Mouse (Mus musculus): Measurements from ENCODE around the gene Hip1r. TPM values are rescaled to one million over a fixed set of nuclear protein-coding genes. Genes with fewer than 3 reads are reported as not detected.
"Not testable (repeated sequence)": the region's sequence is repeated elsewhere in the genome, so short reads cannot be mapped to it uniquely, and the experiment has no call there.

Hip1r gene
- total RNA-seq, 2 experiments from 2014 or later = 7.2 to 11.1 TPM

- intact Hi-C loops (cut with DNase I; ENCODE audit: low total_unique reads) = loop anchor here (5.0 kb wide), 1 partner anchor 37 kb away; no protein-coding TSS in a partner anchor
- DNase-seq = no peak
These were observed 76.0 kb downstream of the Hip1r start for GRCm38 (mm10) chr5:124049249-124050045.

DNA sequence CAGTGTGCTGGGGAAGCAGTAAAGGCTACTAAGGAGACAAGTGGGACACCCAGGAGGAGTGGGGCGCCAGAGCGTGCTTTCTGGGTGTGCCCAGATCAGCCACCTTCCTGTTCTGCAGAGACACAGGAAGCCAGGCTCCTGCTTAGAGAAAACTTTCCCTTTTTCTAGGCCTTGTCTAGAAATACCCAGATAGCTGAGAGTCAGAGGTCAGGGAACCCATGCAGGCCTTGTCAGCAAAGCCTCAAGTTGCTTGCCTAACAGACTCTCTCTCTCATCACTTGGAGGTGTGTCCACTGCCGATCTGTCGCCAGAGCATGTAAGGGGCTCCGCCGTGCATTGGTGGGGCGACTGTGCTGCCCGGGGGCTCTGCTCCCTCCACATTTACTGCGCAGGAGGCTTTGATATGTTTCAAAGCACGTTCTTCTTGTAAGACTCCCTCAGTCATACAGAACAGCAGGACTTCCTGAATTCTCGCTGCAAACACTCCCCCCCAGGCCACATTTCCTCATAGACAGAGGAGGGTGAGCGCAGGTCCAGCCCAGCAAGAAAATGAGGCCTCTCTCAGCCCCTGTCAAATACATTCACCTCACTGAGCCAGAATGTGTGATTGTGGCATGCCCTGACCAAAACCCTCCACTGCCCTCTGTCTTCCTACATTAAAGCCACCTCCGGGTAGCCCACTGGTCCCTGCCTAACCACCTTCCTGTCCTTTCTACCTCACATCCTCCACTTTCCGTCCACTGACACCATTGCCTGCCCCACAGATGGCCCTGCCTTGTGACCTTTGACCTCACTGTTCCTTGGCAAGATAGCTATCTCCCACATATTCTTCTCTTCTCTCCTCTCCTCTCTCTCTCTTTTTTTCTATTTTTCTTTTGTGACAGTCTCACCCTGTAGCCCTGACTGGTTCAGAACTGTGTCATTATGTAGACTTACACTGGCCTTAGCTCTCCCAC lies 76.9 kb downstream of the Hip1r start:
- intact Hi-C loops (cut with DNase I; ENCODE audit: low total_unique reads) = no loop called here
- DNase-seq = no peak

DNA sequence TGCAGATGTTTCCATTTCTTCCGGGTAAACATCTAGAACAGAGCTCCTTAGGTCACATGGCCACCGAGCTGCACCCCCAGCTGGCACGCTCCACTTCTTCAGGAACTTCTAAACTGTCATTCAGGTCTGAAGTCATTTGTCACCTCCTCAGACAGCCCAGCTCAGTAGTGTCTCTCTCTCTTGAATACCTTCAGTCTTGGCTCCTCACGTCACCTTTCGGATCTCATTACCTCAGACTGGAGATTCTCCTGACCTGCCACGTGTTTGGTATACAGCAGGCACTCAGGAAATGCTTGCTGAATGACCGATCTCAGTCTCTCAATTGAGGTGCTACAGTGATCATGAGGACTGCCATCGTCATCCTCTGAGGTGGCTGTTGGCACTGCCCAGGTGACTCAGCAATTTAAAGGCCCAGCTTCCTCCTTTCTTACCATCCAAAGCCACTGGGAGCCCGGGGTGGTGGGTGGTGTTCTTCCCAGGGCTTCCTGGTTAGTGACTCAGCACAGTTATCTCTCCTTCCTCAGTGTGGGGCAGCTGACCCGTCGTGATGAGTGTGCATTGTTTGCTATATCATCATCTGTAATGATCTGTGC lies 78.6 kb downstream of the Hip1r start:
- intact Hi-C loops (cut with DNase I; ENCODE audit: low total_unique reads) = no loop called here
- DNase-seq = no peak

DNA sequence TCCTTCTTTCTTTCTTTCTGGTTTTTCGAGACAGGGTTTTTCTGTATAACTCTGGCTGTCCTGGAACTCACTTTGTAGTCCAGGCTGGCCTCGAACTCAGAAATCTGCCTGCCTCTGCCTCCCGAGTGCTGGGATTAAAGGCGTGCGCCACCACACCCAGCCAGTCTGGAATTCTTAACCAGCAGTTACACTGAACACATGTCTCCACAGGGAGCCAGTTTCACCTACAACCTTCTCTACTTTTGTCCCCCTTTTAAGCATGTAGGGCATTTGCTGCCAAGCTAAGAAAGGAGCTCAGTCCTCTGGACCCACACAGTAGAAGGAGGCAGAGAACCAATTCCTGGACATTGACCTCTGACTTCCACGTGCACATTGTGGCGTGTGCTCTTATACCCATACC lies 79.2 kb downstream of the Hip1r start:
- intact Hi-C loops (cut with DNase I; ENCODE audit: low total_unique reads); DNase-seq: not testable (repeated sequence)

Small RNA genes within 50 kb of the gene (microRNA-seq; reads per million reads assigned to microRNA genes)
- 0 reads per million in 2 experiments for gene Mir7032

Other genes starting within 250 kb of the Hip1r start
- 10 to 100 TPM; 42.3 to 48.2 TPM for gene Rsrc2, start 224.2 kb upstream of the Hip1r start, total RNA-seq (2021)
- 1 to 10 TPM in 1 of 2 experiments, under 1 TPM in 1; 0.89 to 2.0 TPM for gene Kntc1, start 223.9 kb upstream of the Hip1r start, total RNA-seq (2021)
- gene Hcar2, start 108.1 kb upstream of the Hip1r start, total RNA-seq (2021) = not detected
- gene Hcar1, start 93.6 kb upstream of the Hip1r start, total RNA-seq (2021) = under 1 TPM; 0.11 to 0.31 TPM
- gene Denr, start 66.5 kb upstream of the Hip1r start, total RNA-seq (2021) = 10 to 100 TPM; 45.4 to 55.2 TPM
- under 1 TPM in 1 of 2 experiments, not detected in 1; 0.72 TPM for gene Gm43518, start 46.2 kb upstream of the Hip1r start, total RNA-seq (2021)
- 1 to 10 TPM; 1.2 TPM for gene Ccdc62, start 42.9 kb upstream of the Hip1r start, total RNA-seq (2021)
- gene Vps37b, start 58.6 kb downstream of the Hip1r start, total RNA-seq (2021) = 1 to 10 TPM; 6.3 to 7.8 TPM
- gene Abcb9, start 122.2 kb downstream of the Hip1r start, total RNA-seq (2021) = 1 to 10 TPM; 5.7 TPM
- gene Ogfod2, start 138.7 kb downstream of the Hip1r start, total RNA-seq (2021) = 1 to 10 TPM; 6.8 to 8.8 TPM
- 10 to 100 TPM; 42.8 to 46.5 TPM for gene Arl6ip4, start 142.5 kb downstream of the Hip1r start, total RNA-seq (2021)